Mouse (Mus musculus): ENCODE measurements around the gene Pcbd1. TPM values are rescaled to one million over a fixed set of nuclear protein-coding genes. Genes with fewer than 3 reads are reported as not detected.
"Not testable (repeated sequence)": the region's sequence is repeated elsewhere in the genome, so short reads cannot be mapped to it uniquely, and the experiment has no call there.

The Pcbd1 gene
- polyA plus RNA-seq, 1 experiment from 2014 or later, result 83.3 TPM

DNA sequence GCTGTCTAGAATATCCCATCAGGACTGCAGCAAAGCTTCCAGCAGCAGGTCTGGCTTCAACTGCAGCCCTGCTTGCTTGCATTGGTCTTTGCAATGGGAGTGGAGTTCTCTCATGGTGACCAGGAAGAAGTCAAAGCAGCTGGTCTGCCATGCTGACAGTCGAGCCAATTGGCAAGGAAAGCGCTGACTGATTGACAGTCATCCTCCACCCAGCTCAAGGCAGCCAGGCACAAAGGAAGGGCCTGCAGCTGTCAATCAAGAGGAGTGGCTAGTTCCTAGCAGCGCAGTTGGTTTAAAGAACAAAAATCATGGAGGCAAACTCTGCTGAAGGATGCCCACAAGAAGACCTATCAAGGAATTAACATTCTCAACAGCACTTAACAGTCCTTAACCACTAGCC lies 2.6 kb upstream of the Pcbd1 start:
- 36% methylated on average over 3 of the region's 3 CpGs for WGBS
- Histone ChIP-seq H3K27ac (ENCODE audit: low read length) (no peak overlapping the region), H3K4me2 (ENCODE audit: low read depth, low read length) (no peak overlapping the region), H3K9me3 (ENCODE audit: control insufficient read depth, low read length) (no peaks in the 10 kb centered on the region), H3K36me3 (ENCODE audit: control insufficient read depth, insufficient read depth, low read length) (no peaks in the 10 kb centered on the region), H3K4me3 (ENCODE audit: low read length) (no peak overlapping the region), H3K27me3 (ENCODE audit: control insufficient read depth, insufficient read depth, low read depth, low read length) (no peaks in the 10 kb centered on the region), H3K9ac (ENCODE audit: low read length) (no peak overlapping the region), H3K4me1 (replicated peaks; ENCODE audit: control insufficient read depth, insufficient read depth, low read length) (peaks cover 6% of the 10 kb centered on the region; the same call in 1 of the 2 replicates)
- ATAC-seq (ENCODE audit: low read depth), result no peak

DNA sequence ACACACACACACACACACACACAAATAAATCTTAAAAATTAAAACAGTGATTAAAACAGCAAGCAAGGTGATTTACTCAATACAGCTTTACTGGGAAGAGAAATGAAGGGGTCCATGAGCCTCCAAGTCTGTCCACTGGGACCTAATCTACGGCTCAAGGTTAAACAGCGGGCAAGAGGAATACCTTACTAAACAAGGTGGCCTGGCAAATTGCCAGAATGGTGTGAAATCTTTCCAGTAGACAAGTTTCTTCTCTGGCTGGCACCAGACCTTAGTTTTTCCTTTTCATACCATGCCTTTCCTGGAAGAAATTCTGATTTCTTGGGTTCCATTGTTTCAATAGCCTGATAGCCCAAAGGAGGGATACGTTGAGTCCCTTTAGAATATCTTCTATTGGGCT lies 663 bp upstream of the Pcbd1 start:
- no peak overlapping the region for H3K9ac ChIP-seq (ENCODE audit: low read length)
- WGBS, result 67% methylated on average over 3 of the region's 3 CpGs
- H3K27ac ChIP-seq (ENCODE audit: low read length), result no peak overlapping the region
- H3K36me3 ChIP-seq (ENCODE audit: control insufficient read depth, insufficient read depth, low read length), result no peaks in the 10 kb centered on the region; the same call in 1 of the 2 replicates
- no peaks in the 10 kb centered on the region for H3K27me3 ChIP-seq (ENCODE audit: control insufficient read depth, insufficient read depth, low read depth, low read length)
- no peak overlapping the region for H3K4me2 ChIP-seq (ENCODE audit: low read depth, low read length)
- H3K4me3 ChIP-seq (ENCODE audit: low read length), result no peak overlapping the region
- ATAC-seq (ENCODE audit: low read depth), result no peak
- peaks cover 6% of the 10 kb centered on the region; the same call in 1 of the 2 replicates for H3K4me1 ChIP-seq (replicated peaks; ENCODE audit: control insufficient read depth, insufficient read depth, low read length)
- H3K9me3 ChIP-seq (ENCODE audit: control insufficient read depth, low read length), result no peaks in the 10 kb centered on the region

DNA sequence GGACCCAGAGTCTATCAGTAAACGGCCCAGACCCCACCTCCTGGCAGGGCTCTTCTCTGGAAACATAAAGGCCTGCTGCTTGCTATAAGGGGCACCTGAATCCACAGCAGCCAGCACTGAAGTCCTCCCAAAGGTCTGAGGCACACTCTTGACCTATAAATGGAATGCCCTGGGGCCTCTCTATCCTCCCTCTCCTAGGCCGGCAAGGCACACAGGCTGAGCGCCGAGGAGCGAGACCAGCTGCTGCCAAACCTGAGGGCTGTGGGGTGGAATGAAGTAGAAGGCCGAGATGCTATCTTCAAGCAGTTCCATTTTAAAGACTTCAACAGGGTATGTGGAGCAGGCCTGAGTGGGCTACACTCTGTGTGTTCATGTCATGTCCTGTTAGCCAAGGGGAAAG lies 2.7 kb downstream of the Pcbd1 start:
- WGBS, result 49% methylated on average over 6 of the region's 6 CpGs
- H3K9me3 ChIP-seq (ENCODE audit: control insufficient read depth, low read length), result no peaks in the 10 kb centered on the region
- no peaks in the 10 kb centered on the region for H3K27me3 ChIP-seq (ENCODE audit: control insufficient read depth, insufficient read depth, low read depth, low read length)
- no peak overlapping the region for H3K27ac ChIP-seq (ENCODE audit: low read length)
- H3K4me2 ChIP-seq (ENCODE audit: low read depth, low read length), result no peak overlapping the region
- peaks cover 6% of the 10 kb centered on the region; the same call in 1 of the 2 replicates for H3K4me1 ChIP-seq (replicated peaks; ENCODE audit: control insufficient read depth, insufficient read depth, low read length)
- ATAC-seq (ENCODE audit: low read depth), result no peak
- H3K36me3 ChIP-seq (ENCODE audit: control insufficient read depth, insufficient read depth, low read length), result peaks cover 2% of the 10 kb centered on the region; the same call in 1 of the 2 replicates
- no peak overlapping the region for H3K4me3 ChIP-seq (ENCODE audit: low read length)
- H3K9ac ChIP-seq (ENCODE audit: low read length), result no peak overlapping the region

DNA sequence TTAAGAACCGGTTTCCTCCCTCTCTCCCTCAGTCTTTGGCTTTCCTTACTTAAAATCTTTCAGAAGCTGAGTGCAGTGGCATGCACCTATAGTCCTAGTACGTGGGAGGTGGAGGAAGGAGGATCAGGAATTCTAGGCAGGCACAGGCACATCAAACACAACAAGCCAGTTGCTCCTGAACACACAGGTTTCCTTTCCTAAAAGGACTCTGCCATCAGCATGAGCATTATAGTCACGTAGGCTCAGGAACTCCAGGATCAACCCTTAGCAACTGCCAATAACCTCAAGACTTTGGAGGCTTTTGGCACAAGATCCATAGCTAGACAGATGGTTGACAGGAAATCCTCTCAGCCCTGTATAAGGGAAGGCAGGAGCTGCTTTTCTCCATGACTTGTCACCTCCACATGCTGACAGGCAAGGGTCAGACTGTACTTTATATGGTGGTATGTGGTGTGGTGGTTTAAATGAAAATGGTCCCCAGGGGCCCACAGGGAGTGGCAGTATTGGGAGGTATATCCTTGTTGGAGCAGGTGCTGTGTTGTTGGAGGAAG lies 14.5 kb downstream of the Pcbd1 start:
- no peak overlapping the region for H3K9ac ChIP-seq (ENCODE audit: low read length)
- H3K4me3 ChIP-seq (ENCODE audit: low read length), result no peak overlapping the region
- peaks cover 61% of the 10 kb centered on the region for H3K36me3 ChIP-seq (ENCODE audit: control insufficient read depth, insufficient read depth, low read length)
- no peak overlapping the region for H3K27ac ChIP-seq (ENCODE audit: low read length)
- no peaks in the 10 kb centered on the region for H3K9me3 ChIP-seq (ENCODE audit: control insufficient read depth, low read length)
- no peaks in the 10 kb centered on the region for H3K27me3 ChIP-seq (ENCODE audit: control insufficient read depth, insufficient read depth, low read depth, low read length)
- WGBS, result 85% methylated on average over 3 of the region's 3 CpGs
- no peaks in the 10 kb centered on the region for H3K4me1 ChIP-seq (replicated peaks; ENCODE audit: control insufficient read depth, insufficient read depth, low read length)
- H3K4me2 ChIP-seq (ENCODE audit: low read depth, low read length), result no peak overlapping the region
- ATAC-seq (ENCODE audit: low read depth), result no peak

DNA sequence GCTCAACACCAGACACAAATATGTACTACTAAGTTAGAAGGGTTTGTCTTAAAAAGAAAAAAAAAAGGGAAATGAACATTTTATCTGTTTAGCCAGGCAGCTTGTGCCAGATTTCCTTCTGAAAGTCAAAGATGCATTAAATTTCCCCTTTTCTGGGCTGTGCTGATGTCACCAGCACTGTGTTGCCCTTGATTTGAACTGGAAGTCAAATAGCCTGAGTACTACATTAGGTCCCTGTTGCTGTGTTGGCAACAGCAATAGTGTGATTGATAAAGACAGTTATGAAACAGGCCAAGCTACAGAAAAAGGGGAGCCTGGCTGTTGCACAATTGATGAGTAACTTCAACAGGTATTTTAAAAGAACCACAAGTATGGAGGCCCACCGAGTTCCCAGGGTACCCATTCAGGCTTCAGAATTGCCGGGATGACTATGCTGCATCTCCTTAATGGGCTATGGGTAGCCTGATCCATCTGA lies 25.2 kb downstream of the Pcbd1 start:
- 92% methylated on average over 2 of the region's 2 CpGs for WGBS
- ATAC-seq (ENCODE audit: low read depth), result no peak

DNA sequence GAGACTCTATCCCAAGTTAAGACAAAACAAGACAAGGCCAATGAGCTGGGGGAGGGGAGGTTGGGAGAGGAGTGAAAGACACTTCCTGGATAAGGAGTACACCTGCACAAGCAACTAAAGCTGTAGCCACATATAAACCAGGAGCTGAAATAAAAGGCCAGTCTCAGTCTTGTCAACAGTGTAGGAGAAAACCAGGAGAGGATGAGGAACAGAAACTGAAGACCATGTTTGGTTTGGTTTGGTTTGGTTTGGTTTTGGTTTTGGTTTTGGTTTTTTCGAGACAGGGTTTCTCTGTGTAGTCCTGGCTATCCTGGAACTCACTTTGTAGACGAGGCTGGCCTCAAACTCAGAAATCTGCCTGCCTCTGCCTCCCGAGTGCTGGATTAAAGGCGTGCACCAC lies 32.6 kb downstream of the Pcbd1 start:
- not testable (repeated sequence) for H3K4me3 ChIP-seq (ENCODE audit: low read length); ATAC-seq (ENCODE audit: low read depth); H3K27me3 ChIP-seq (ENCODE audit: control insufficient read depth, insufficient read depth, low read depth, low read length)

More for the DNA sequence above, 25.2 kb downstream of the Pcbd1 start:
- Histone ChIP-seq H3K27me3 (ENCODE audit: control insufficient read depth, insufficient read depth, low read depth, low read length) (no peaks in the 10 kb centered on the region), H3K9ac (ENCODE audit: low read length) (no peak overlapping the region), H3K36me3 (ENCODE audit: control insufficient read depth, insufficient read depth, low read length) (peaks cover 16% of the 10 kb centered on the region), H3K4me2 (ENCODE audit: low read depth, low read length) (no peak overlapping the region), H3K4me1 (replicated peaks; ENCODE audit: control insufficient read depth, insufficient read depth, low read length) (no peaks in the 10 kb centered on the region), H3K4me3 (ENCODE audit: low read length) (no peak overlapping the region), H3K27ac (ENCODE audit: low read length) (no peak overlapping the region), H3K9me3 (ENCODE audit: control insufficient read depth, low read length) (no peaks in the 10 kb centered on the region)

DNA sequence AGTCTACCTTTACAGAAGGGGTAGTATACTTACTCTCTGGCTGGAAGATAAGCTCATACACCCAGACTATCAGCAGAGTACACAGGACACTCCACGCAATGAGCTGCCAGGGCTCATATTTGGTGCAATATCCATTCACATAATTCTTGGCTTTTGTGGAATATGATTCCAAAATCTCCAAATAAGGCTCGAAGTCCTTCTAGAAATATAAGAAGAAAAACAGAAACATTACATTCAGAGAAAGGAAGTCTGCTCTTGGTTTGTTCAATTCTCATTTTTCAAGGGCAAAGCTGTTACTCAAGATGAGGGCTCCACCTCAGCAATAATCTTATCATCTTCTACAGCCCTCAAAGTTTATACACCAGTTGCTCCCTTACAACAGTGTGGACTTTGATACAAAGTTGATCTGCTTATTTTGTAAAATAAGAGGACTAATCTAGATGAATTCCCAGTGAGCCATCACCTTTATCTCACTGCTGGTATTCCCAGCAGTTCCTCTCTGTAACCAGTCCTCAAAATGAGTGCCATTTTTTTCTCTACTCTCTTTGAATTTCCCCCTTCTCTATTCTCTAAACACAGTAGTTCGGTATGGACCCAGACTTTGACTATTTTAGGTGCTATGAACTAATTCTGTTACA lies 34.3 kb downstream of the Pcbd1 start:
- Histone ChIP-seq H3K27ac (ENCODE audit: low read length) (no peak overlapping the region), H3K36me3 (ENCODE audit: control insufficient read depth, insufficient read depth, low read length) (peaks cover 2% of the 10 kb centered on the region), H3K4me2 (ENCODE audit: low read depth, low read length) (no peak overlapping the region), H3K9ac (ENCODE audit: low read length) (no peak overlapping the region), H3K4me3 (ENCODE audit: low read length) (no peak overlapping the region), H3K9me3 (ENCODE audit: control insufficient read depth, low read length) (no peaks in the 10 kb centered on the region), H3K4me1 (replicated peaks; ENCODE audit: control insufficient read depth, insufficient read depth, low read length) (no peaks in the 10 kb centered on the region), H3K27me3 (ENCODE audit: control insufficient read depth, insufficient read depth, low read depth, low read length) (no peaks in the 10 kb centered on the region)
- 82% methylated on average over 3 of the region's 3 CpGs for WGBS
- ATAC-seq (ENCODE audit: low read depth), result no peak

More for the DNA sequence above, 32.6 kb downstream of the Pcbd1 start:
- not testable (repeated sequence) for H3K4me1 ChIP-seq (replicated peaks; ENCODE audit: control insufficient read depth, insufficient read depth, low read length); H3K4me2 ChIP-seq (ENCODE audit: low read depth, low read length); H3K36me3 ChIP-seq (ENCODE audit: control insufficient read depth, insufficient read depth, low read length); H3K27ac ChIP-seq (ENCODE audit: low read length); H3K9me3 ChIP-seq (ENCODE audit: control insufficient read depth, low read length); H3K9ac ChIP-seq (ENCODE audit: low read length)
- WGBS, result 91% methylated on average over 4 of the region's 4 CpGs

DNA sequence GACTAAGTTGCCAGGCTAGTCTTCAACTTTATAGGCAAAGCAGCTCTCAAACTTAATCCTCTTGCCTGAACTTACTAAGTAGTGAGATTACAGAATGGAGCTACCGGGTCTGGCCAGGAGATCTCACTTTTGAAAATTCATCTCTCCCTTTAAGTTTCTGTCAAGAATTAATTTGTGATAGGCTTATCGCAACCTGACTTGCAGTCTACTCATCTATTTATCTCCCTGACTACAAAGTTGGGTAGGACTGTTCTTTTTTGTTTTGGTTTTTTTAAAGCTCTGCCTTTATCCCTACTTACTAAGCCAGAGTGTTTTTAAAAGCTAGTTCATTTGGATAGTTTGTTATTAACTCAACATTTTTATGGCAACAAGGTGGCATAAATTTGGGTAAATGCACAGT lies 35.3 kb downstream of the Pcbd1 start:
- Histone ChIP-seq H3K27ac (ENCODE audit: low read length) (no peak overlapping the region), H3K4me1 (replicated peaks; ENCODE audit: control insufficient read depth, insufficient read depth, low read length) (no peaks in the 10 kb centered on the region), H3K4me3 (ENCODE audit: low read length) (no peak overlapping the region), H3K9ac (ENCODE audit: low read length) (no peak overlapping the region), H3K36me3 (ENCODE audit: control insufficient read depth, insufficient read depth, low read length) (peaks cover 2% of the 10 kb centered on the region), H3K9me3 (ENCODE audit: control insufficient read depth, low read length) (no peaks in the 10 kb centered on the region), H3K4me2 (ENCODE audit: low read depth, low read length) (no peak overlapping the region), H3K27me3 (ENCODE audit: control insufficient read depth, insufficient read depth, low read depth, low read length) (no peaks in the 10 kb centered on the region)
- ATAC-seq (ENCODE audit: low read depth), result no peak
- WGBS, result 91% methylated on average over 2 of the region's 2 CpGs

DNA sequence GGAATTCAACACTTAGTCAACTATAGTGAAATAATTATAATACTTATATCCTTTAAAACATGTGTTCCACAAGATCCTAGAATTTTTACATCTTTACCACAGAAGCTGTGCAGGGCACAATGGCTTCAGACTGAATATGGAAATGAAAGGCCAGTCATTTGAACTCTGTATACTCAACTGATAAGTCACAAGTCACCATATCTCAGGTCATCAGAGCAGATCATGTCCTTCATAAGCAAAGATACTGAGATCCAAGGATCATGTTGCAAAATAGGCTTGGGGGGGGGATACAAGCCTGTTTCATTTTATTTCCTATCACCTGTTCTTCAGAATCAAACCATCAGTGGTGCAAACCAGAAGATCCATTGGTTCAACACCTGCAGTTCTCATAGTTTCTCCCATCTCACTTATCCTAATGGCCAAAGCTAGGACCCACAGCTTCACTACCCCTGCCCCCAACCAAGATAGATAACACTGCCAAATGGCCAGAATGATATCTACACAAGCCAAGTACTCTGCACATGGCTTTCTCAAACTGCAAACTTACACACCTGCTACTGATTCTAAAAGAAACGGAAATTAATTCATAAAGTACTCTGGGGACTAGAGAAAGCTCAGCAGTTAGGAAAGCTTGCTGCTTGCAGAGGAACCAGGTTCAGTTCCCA lies 39.7 kb downstream of the Pcbd1 start:
- no peak overlapping the region for H3K4me2 ChIP-seq (ENCODE audit: low read depth, low read length)
- 97% methylated on average over 1 of the region's 1 CpGs for WGBS
- ATAC-seq (ENCODE audit: low read depth), result no peak
- no peak overlapping the region for H3K27ac ChIP-seq (ENCODE audit: low read length)
- no peaks in the 10 kb centered on the region for H3K9me3 ChIP-seq (ENCODE audit: control insufficient read depth, low read length)
- no peak overlapping the region for H3K4me3 ChIP-seq (ENCODE audit: low read length)
- no peaks in the 10 kb centered on the region for H3K4me1 ChIP-seq (replicated peaks; ENCODE audit: control insufficient read depth, insufficient read depth, low read length)
- H3K36me3 ChIP-seq (ENCODE audit: control insufficient read depth, insufficient read depth, low read length), result no peaks in the 10 kb centered on the region; the same call in 1 of the 2 replicates
- H3K27me3 ChIP-seq (ENCODE audit: control insufficient read depth, insufficient read depth, low read depth, low read length), result no peaks in the 10 kb centered on the region
- H3K9ac ChIP-seq (ENCODE audit: low read length), result no peak overlapping the region

Data from lung, embryonic 16.5 days (tissue).